Comparison of ENCODE assay signal across 19 mouse cellular contexts in genomic region chr2:31377481-31377880, GRCm38 (mm10).
"Had no signal": no experiment of that assay in that cellular context is flagged by ENCODE, and none has a peak within 500 bp of the region (broad histone marks: within the 10 kb centered on the region; RNA-seq: fewer than 3 reads in every experiment).

No protein-coding gene starts in this region.

- H3K9me3 ChIP-seq: limb, embryonic 12.5 days; limb, embryonic 15.5 days; midbrain, embryonic 15.5 days; neural tube, embryonic 13.5 days had no signal

- H3K36me3 ChIP-seq: limb, embryonic 12.5 days; limb, embryonic 15.5 days; midbrain, embryonic 12.5 days; midbrain, embryonic 15.5 days; neural tube, embryonic 13.5 days had no signal

- H3K4me2 ChIP-seq: limb, embryonic 12.5 days; limb, embryonic 15.5 days; liver, embryonic 11.5 days; lung, embryonic 14.5 days; midbrain, embryonic 12.5 days; midbrain, embryonic 15.5 days; neural tube, embryonic 13.5 days had no signal

- H3K4me1 ChIP-seq: limb, embryonic 12.5 days; midbrain, embryonic 12.5 days; midbrain, embryonic 15.5 days had no signal

- H3K27me3 ChIP-seq: limb, embryonic 12.5 days; limb, embryonic 15.5 days; midbrain, embryonic 15.5 days; neural tube, embryonic 13.5 days had no signal

- H3K9ac ChIP-seq: limb, embryonic 12.5 days; limb, embryonic 15.5 days; liver, embryonic 14.5 days; liver, postnatal 0 days; lung, embryonic 14.5 days; midbrain, embryonic 12.5 days; midbrain, embryonic 15.5 days; neural tube, embryonic 13.5 days had no signal

- H3K4me3 ChIP-seq: limb, embryonic 12.5 days; limb, embryonic 15.5 days; midbrain, embryonic 12.5 days; midbrain, embryonic 15.5 days; myocyte; neural tube, embryonic 13.5 days had no signal

- ATAC-seq: liver, postnatal 0 days; lung, postnatal 0 days; midbrain, embryonic 15.5 days had no signal

- H3K27ac ChIP-seq: limb, embryonic 12.5 days; limb, embryonic 15.5 days; liver, embryonic 14.5 days; macrophage; midbrain, embryonic 12.5 days; midbrain, embryonic 15.5 days; neural tube, embryonic 13.5 days had no signal

- DNase-seq: kidney, postnatal 14 days; kidney, postnatal 4 days; left cerebral cortex, postnatal 4 days; liver, postnatal 0 days; lung, embryonic 14.5 days; retina, postnatal 1 day; right cerebral cortex, postnatal 25 days; thymus, adult 18-20 months; thymus, postnatal 36 days had no signal
